Mouse (Mus musculus) megakaryocyte, embryonic 14.5 days (primary cell): ENCODE results near the gene Nt5e.

Experiments used
- FLI1 ChIP-seq: IDR thresholded peaks from 2 replicates; pipeline ENCODE4 v1.6.1; 2012; ENCODE audit warnings: low read length, inconsistent platforms, mixed read lengths
- GATA1 ChIP-seq: IDR thresholded peaks from 3 replicates; pipeline ENCODE4 v1.6.1; 2012; ENCODE audit warnings: mixed read lengths, low read length, inconsistent platforms, borderline replicate concordance

- no peak for TF ChIP-seq GATA1
- TF ChIP-seq FLI1 = no peak
Measured at GRCm38 (mm10) chr9:88404515-88404914, 77.5 kb downstream of the Nt5e start.
